Mouse (Mus musculus): ENCODE data around the gene Ube2q2.
"Not testable (repeated sequence)": the region's sequence is repeated elsewhere in the genome, so short reads cannot be mapped to it uniquely, and the experiment has no call there.

Gene Ube2q2

DNA sequence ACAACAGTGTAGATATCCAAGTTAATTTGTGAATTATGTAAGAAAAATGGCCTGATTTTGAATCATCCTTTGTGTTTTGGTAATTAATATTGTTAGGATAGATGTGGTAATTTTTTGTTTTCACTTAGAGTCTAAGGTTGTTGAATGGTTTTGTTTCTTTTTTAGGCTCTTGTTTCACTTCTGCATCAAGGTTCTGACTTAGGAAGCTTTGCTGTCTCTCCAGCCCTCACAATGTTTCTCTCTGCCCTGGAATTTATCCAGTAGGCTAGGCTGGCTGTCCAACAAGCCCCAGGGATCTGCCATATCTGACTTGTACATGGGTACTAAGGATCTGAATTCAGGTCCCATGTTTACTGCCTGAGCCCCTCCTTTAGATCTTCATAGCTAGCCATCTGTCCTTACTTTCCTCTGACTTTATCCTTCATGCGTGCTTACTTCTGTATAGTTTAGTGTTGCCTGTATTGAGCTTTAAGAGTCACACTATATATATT lies 23.6 kb downstream of the Ube2q2 start:
- no peak for DNase-seq (ENCODE audit: low read depth, low spot score)

DNA sequence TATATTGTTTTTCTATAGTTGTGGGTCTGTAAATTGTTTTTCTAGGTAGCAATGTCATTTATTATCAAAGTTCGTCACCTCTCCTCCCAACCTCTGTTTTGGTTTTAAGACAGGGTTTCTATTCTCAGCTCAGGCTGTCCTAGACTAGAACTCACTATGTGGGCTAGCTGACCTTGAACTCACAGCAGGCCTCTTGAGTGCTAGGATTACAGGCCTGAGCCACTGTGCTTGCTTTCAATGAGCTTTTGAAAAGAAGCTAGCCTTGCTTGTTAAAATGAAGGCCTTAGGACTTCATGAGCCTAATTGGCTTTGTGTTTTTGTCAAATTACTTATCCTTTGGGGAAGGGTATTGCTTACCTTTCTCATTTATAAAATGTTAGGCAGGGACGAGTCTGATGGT lies 25.6 kb downstream of the Ube2q2 start:
- DNase-seq (ENCODE audit: low read depth, low spot score): no peak

DNA sequence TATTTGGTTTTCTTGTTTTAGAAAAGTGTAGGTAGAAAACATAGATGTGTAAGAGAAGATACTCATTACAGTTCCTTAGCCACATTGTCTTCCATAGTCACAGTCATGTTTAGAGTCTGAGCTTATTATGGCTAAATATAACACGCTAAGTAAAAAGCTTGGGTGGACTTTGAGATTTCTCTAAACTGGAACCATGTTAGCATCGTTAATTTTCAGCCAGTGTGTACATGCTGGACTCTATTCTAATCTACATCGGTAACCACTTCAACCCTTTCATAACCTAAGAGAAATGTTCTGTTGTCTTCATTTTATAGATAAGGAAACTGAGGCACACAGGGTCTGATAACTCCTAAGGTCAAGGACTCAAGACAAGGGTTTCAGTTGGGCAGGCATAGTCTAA lies 47.2 kb downstream of the Ube2q2 start:
- DNase-seq (ENCODE audit: low read depth, low spot score): no peak

DNA sequence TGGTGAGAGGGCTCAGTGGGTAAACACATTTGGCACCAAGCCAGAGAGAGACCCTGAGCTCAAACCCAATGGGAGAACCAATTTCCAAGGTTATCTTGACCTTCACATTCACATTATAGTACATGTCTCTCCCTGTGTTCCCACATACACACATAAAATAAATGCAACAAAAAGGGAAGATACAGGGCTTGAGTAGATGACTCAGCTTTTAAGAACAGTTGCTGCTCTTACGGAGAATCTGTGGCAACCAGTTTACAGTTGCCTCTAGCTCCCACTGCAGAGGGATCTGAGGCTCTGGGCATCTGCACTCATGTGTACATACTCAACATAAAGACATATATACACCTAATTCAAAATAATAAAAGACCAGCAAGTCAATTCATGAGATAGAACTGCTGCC lies 49.6 kb downstream of the Ube2q2 start:
- no peak for DNase-seq (ENCODE audit: low read depth, low spot score)

DNA sequence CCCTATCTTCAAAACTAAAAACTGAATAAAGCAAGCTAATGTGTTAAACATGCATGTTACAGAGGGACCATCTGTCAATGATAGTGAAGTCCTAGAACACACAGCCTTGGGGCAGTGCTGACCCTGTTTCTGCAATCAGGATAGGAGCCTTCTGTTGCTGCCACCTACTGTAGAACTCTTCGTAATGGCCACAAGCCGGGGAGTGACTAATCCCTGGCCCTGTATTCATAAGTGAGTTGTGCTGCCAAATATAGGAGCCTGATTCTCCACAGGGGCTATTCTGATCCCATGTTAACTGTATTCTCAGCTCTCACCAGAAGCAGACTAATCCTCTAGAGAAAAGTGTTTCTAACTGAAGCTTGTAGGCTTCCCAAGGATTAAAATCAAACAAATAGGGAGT lies 50.7 kb downstream of the Ube2q2 start:
- DNase-seq (ENCODE audit: low read depth, low spot score): no peak

DNA sequence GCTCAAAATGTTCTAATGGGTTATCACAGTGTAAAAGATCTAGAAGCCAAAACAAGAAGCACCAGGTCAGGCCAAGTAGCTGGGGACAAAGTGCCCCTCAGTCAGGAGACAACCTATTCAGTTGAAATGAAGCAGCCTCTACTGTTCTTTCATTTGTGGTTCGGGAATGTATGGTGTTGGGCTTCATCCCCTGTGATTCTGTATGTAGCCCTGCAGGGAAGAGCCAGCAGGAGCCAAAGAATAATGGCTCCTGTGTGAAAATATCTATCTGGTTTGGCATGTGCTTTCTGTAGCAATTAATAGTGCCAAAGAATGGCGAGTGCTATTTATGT lies 59.8 kb downstream of the Ube2q2 start:
- DNase-seq (ENCODE audit: low read depth, low spot score): no peak

DNA sequence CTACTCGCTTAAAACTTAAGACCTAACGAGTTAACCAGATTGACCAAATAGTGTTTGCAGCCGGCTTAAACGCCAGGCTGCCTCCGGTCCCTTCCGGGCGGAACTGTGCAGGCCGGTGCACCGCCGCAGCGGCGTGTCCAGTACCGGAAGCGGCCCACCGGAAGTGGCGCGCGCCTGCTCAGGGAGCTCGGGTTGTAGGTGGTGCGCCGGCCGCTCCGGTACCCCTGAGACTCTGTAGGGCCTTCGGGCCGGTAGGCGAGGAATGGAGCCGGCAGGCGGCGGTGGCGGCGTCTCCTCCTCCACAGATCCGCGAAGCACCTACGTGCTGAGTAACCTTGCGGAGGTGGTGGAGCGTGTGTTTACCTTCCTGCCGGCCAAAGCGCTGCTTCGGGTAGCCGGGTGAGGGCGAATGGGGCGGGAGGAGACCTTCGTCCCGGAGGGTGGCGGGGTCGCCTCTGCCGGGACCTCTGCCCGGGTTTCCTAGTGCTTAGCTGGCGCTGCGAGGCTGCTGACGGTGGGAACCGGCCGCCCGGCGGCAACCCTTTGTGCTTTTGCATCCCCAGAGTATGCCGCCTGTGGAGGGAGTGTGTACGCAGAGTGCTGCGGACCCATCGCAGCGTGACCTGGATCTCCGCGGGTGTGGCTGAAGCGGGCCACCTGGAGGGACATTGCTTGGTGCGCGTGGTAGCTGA lies 60.3 kb downstream of the Ube2q2 start, which contains the start of gene Fbxo22:
Gene Fbxo22 (plus strand): TSS at position 136 of the 692 bp plus-strand sequence.
- DNase-seq (ENCODE audit: low read depth, low spot score): no peak

DNA sequence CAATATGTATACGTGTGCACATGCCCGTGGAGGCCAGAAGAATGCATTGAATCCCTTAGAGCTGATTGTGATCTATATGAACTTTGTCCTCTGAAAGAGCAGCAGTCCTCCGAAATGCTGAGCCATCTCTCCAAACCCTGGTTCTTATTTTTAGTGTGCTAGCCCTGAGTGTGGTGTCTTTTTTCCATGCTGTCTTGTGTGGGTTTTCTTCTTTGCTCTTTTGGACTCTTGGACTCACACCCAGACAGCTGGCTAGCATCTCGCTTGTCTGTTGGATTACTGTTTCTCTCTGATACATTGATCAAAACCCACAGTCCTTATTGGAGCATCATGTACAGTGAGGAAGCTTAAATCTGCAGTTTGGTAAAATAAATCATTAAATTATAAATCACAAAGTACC lies 63.0 kb downstream of the Ube2q2 start:
- DNase-seq (ENCODE audit: low read depth, low spot score): no peak

DNA sequence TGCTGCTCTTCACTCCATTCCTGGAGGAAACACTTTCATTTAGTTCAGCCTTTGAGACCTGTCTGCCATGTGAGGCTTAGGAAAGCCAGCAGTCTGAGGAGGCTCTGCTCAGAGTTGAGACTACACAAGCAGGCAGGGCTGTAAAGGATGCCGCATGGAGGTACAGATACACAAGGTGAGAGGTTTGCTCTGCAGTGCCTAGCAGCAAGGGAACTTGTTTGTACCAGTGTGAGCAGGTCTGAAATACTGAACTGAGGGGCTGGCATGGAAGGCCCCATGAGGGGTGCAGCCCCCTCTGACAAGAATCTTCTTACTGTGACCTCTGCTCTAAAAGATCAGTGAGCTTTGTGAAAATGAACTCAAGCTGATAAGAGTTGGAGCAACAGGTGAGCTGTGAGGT lies 64.7 kb downstream of the Ube2q2 start:
- DNase-seq (ENCODE audit: low read depth, low spot score): no peak

DNA sequence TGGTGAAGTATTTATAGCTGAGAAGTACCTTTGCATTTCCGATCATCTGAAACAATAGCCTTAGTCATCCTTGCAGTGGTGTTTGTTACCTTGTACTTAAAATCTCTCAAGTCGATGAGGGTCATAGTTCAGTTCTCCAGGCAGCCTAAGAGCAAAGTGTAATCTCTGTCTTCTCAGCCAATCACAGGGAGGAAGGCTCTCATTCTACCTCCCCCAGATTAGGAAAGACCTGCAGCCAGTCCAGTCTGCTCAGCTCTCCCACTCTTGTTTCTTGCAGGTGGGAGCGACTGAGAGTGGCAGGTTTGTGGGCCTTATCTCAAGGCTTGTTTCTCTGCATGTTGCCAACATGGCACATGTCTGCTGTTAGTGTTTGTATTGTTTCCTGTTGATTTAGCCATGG lies 66.4 kb downstream of the Ube2q2 start:
- DNase-seq (ENCODE audit: low read depth, low spot score): no peak

DNA sequence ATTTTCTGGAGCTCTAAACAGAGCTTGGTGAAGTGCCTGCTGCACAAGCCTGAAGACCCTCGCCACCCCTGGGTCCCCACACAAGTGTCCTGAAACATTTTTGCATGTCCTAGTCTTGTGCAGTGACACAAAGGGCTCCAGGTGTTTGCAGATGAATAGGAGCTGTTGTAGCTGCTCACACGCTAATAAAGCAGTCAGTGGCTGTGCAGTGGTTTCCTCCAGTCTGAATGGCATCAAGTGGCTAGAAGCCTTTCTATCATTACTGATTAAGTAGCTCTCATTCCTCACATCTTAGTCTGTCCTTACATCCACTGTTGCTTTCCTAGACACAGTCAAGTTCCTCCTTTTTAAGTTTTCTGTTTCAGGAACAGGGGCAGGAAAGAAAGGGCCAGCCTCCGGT lies 67.0 kb downstream of the Ube2q2 start:
- DNase-seq (ENCODE audit: low read depth, low spot score): no peak

DNA sequence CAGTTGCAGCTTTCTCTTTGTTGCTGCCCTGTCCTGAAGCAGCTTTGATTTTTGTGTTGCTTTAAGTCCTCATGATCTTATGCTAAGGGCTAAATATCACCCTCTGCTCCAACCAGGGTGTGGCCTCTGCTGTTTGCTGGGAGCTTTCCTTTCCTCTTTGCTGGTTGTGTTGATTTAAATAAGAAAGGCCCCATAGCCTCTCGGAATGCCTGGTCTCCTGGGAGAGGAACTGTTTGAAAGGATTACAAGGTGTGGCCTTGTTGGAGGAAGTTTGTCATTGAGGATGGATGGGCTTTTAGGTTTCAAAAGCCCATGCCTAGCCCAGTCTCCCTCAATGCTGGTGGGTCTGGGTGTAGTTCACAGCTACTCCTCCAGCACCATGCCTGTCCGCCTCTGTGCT lies 67.4 kb downstream of the Ube2q2 start:
- DNase-seq (ENCODE audit: low read depth, low spot score): peak; percentile 65

DNA sequence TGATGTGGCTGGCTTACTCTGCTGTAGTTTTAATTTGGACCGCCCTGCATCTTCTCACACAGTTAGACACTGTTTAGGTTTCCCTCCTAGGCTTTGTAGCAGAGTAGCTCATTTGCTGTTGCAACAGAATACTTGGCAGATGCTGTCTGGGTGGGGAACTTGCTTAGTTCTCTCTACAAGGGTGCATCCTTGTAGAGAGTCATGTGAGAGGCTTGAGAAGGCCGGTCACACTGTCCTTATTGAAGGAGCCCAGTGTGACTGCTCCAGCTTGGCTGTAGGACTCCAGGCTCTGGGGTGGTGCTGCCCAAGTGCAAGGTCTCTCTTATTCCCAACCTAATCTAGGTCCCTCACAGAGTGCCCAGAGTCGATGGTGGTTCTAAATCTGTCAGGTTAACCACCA lies 68.7 kb downstream of the Ube2q2 start:
- no peak for DNase-seq (ENCODE audit: low read depth, low spot score)

DNA sequence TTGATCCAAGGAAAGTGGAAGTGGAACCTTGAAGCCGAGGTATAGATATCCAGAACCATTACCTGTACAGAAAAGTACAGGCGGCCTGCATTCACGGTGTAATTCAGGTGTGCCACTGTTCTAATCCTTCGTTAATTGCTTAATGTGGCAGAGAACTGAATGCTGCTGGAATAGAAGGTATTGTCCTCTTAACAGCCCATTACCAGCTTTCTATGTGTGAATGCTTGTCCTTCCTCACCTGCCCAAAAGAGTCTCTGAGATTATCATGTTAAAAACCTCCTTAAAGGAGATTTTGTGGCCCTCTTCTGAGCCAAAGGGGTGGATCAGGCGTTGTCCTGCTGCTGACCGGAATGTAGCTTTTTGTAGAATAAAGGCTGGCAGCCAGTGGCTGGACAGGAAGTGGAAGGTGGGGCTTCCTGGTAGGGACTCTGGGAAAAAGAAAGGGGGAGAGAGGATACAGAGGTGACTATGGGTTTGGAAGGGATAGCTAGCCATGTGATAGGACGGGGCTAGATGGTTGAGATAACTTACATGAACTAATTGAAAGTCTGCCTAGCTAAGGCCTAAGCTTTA lies 76.6 kb downstream of the Ube2q2 start:
- DNase-seq (ENCODE audit: low read depth, low spot score): no peak

DNA sequence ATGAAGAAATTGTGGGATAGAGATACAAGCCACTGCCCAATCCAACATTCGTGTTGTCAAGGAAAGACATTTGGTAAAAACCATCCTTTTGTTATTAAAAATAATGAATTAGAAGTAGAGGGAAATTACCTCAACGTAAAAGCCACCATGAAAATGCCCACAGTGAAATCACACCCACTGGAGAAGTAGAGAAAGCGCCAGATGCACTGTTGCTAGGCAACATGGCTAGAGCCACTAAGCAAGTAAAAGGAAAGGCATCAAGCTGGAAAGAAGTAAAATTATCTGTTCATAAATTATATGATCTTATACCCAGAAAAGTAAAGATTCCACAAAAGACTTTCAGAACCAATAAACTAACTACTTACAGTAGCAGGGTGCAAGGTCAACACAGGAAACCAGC lies 77.6 kb downstream of the Ube2q2 start:
- DNase-seq (ENCODE audit: low read depth, low spot score): no peak

DNA sequence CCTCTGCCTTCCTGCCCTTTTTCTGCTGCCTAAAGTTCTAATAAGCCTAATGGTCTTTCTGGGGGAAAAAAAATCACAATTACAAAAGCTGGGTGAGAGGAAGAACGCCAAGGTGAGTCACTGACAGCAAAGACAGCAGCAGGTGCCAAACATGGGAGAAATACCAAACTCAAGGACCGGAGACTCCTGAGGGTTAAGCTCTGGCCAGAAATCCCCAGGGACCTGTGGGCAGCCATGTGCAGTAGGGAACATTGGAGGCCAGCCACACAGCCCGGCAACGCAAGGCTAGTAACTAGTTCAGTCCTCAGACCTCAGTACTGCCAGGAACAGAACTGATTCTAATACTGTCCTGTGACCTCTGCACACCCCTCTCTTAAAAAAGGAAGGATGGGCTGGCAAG lies 79.5 kb downstream of the Ube2q2 start:
- DNase-seq (ENCODE audit: low read depth, low spot score): no peak

DNA sequence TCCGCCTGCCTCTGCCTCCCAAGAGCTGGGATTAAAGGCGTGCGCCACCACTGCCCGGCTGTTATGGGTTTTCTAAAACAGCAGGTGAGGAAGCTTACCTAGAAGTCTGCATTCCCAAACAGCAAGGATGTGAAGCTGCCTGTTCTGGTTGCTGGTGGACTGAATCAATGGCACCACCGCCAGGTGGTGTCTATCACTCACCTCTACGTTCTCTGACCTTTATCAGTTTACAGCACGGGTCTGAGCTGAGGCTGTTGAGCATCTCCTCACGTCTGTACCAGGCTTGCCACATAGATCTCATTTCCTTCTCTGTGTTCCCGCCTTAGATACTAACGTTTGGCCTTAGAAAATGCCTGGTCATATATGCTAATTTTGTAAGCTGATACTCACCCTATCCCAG lies 80.4 kb downstream of the Ube2q2 start:
- DNase-seq (ENCODE audit: low read depth, low spot score): no peak

DNA sequence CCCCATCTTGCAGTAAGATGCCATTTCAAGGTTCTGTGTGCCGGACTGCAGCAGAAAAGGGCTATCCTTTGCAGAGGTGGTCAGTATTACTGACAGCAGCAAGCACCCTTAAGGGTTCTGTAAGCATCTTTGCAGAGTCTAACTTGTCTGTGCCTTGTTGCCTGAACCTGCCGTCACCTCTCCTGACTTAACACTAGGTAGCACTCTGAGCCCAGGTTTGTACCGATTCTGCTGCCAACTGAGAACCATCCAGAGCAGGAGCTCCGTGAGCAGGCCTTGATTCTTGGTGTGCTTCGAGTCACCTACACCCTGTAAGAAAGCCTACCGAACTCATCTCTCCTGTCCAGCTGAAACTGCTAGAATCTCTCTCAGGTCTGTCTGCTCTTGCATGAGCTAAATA lies 82.9 kb downstream of the Ube2q2 start:
- no peak for DNase-seq (ENCODE audit: low read depth, low spot score)

DNA sequence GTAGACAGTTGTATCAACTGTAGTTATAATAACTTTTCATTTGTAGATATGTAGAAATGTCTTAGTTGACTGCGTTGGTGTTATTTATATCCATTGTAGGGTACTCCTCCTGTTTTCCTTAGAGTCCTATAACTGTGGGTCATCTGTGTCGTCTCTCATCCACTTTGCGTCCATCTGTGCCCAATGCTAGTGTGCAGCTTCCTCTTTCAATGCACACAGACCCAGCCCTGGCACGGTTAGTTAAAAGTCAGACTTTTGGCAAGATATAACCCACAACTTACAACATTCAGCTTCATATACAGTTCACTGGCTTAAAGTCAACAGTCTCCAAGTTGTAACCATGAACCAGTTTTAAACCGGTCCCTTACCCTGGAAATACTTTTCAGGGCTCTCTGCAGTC lies 83.5 kb downstream of the Ube2q2 start:
- no peak for DNase-seq (ENCODE audit: low read depth, low spot score)

DNA sequence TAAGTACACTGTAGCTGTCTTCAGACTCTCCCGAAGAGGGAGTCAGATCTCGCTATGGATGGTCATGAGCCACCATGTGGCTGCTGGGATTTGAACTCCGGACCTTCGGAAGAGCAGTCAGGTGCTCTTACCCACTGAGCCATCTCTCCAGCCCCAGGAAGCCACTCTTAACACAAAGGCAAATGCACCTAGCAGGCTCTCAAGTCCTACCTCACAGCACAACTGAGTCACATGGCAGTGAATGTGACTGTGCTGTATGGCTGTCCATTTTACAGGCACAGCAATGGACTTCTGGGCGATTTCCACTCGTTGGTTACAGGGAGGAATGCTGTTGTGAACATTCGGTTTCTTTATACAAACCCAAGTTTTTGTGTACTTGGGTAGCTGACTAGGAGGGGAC lies 83.9 kb downstream of the Ube2q2 start:
- no peak for DNase-seq (ENCODE audit: low read depth, low spot score)

DNA sequence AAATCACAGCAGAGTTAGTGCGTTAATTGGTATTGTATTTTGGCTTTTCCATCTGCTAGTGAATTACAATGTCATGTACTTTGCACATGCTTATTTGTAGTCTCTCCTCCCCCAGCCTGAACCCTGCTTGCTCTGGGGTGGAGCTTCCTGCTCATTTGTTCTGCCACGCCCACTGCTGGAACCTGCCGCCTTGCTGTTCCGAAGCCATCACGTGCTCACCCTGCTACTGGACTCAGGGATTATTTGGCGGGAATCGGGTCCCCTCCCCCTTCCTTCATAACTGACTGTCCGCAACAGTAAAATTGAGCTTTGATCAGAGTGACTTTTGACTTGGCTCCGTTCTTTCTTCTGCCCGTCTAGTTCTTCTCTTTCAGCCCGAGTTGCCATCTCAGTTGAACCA lies 84.4 kb downstream of the Ube2q2 start:
- DNase-seq (ENCODE audit: low read depth, low spot score): not testable (repeated sequence)

DNA sequence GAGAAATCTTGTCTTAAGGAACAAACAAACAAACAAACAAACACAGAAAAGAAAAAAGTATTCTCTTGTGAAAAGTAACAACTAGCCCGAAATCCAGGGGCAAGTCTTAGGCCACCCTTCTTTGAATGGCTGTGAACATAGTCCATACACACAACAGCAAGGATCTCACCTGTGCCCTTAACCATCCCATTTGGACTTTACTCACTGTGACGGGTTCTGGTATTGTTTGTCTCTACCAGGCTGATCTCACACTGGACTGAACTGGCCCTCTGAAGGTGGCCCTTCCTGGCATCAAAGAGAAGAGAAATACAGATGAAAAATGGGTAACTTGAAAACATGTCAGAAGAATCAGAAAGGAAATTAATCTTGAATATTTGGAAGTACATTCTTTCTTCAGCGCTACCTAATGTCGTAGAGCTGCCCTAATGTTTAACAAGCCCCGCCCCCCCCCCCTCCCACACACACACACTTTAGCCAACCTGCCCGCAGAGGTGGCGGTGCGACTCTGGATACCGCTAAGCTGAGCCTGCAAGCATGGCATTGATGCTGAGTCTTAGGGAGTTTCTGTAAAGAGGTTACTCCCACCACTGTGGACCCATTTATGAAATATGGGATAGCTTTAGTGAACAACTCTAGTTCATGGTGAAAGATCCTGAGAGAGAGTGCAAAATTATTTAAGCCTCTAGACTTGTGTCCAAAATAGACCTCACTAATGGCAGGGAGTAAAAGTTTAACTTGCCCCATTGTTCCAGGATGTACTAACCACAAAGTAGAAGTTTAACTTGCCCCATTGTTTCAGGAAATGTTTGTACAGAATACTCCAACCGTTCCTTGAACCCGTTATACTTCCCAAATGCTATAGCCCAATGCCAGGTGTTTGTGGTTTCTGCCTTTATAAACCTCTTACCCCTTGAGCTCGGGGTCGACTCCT lies 87.8 kb downstream of the Ube2q2 start:
- no peak for DNase-seq (ENCODE audit: low read depth, low spot score)

DNA sequence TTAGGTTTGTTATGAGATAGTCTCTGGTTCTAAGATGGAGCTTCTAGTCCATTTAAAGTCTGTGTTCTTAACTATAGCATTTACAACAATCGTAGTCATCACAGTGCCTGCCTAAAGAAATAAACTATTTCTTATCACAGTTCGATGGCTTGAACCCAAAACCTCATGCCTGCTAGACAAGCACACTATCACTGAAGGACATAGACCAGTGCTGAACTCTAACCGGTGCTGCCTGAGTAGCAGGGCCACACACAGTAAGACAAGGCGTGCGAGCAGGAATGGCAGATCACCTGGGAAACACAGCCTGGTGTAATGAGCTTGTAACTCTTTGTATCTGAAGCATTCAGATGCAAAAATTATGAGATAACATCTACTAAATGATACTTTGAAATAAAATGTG lies 92.2 kb downstream of the Ube2q2 start:
- no peak for DNase-seq (ENCODE audit: low read depth, low spot score)
